Mouse (Mus musculus): ENCODE measurements around the gene Dnajc22. TPM values are rescaled to one million over a fixed set of nuclear protein-coding genes. Genes with fewer than 3 reads are reported as not detected.

Dnajc22 gene
- polyA plus RNA-seq, 1 experiment, result 5.8 TPM

DNA sequence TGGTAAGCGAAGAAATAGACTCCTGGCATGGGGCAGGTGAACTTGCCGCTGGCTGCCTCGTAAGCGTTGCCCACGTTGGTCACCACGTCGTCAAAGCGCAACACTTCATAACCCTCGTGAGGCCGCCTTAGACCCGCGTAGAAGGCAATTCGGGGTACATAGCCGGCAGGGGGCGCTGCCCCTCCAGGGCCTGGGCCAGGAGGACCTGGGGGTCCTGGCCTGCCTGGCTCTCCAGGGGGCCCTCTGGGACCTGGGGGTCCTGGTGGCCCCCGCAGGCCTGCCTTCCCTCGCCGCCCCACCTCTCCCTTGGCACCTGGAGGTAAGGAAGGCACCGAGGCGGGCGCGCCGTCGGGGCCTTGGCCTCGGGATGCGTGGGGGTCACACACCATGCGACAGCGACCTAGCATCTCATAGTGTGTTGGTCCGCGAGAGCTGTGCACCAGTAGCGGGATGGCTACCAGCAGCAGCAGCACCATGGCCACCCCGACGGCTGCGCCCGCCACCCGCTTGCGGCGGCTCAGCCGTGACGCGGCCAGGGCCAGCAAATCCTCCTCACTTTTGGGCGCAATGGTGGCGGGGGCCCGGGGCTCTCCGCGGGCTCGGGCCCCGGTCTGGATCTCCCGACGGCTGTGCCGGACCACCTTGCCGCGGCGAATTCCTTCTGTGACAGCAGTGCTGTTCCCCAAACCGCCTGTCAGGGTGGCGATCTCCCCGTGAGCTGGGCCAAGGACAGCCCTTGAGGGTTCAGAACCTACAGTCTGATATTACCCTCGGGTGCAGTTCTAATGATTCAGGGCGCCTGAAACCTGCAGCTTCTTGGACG, 5.5 kb upstream of the Dnajc22 start, which contains the start of gene C1ql4:
C1ql4 (minus strand) TSS at position 565 of the 823 bp plus-strand sequence.
- DNase-seq (ENCODE audit: low read depth), result no peak

DNA sequence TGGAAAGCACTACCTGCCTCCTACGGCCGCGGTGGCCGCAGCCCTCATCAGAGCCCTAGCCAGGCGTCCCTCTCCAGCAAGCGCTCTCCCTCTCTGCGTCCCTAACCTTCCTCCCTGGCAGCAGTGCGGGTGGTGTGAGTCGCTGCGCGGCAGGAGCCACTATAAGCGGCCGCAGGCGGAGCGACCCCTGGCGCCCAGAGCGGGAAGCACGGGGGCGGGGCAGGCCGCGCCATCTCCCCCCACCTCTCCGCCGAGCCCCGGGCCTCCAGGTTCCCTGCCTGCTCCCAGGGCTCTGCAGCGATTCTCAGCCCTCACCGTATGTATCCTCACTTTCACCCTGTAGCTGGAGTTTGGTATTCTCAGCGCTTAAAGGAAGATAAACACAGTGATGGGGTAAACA, 4.7 kb upstream of the Dnajc22 start:
- DNase-seq (ENCODE audit: low read depth), result no peak

DNA sequence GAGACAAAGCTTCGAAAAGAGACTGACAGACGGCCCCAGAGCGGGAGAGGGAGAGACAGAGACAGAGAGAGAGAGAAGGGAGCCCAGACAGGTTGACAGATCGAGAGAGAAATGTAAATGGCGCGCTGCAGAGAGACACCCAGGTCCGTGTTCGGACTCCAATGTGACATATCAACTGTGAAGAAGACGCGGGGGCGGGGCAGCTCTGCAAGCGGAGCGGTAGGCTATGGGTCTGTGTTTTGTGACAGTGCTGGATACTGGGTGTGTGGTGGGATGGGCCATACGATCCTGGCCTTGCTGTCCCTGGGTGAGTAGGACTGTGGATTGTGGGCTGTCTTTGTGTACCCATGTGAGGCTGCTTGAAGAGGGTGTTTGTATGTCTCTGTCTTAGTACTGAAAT, 3.9 kb upstream of the Dnajc22 start:
- no peak for DNase-seq (ENCODE audit: low read depth)

- DNase-seq (ENCODE audit: low read depth), result no peak
Measured at GRCm38 (mm10) chr15:99093291-99094258, 605 bp downstream of the Dnajc22 start.

DNA sequence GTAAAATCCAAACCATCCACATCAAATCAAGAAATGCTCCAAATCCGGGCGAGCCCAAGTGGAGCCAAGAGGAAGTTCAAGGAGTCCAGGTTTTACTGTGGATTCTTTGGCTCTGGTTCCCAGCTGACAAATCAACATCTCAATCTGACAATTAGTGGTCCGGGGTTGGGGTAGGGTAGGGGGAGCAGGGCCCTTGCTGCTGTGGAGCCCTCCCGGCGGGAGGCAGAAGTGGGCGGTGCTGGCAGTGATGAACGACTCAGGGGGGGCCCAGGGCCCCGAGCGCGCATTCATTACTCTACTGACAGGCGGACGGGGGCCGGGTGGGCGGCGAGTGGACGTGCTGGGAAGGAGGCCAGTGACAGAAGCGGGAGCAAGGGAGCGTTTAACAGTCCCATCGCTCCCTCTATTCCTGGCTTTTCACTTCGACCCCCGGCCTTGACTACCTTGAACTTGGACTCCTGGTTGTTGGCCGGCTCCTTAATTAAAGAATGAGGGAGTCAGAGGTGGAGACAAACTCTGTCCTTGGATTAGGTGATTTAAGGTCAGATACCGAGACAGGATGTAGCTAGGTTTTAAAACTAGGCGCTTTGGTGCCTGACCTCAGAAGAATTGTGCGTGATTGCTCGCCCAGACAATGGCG, 1.8 kb downstream of the Dnajc22 start:
- no peak for DNase-seq (ENCODE audit: low read depth)

- DNase-seq (ENCODE audit: low read depth), result no peak
Measured at GRCm38 (mm10) chr15:99095356-99095755, 2.4 kb downstream of the Dnajc22 start.

- no peak for DNase-seq (ENCODE audit: low read depth)
Measured at GRCm38 (mm10) chr15:99096061-99096793, 3.3 kb downstream of the Dnajc22 start.

GRCm38 (mm10) chr15:99096831-99097500, 4.0 kb downstream of the Dnajc22 start:
- no peak for DNase-seq (ENCODE audit: low read depth)

GRCm38 (mm10) chr15:99097840-99098492, 5.0 kb downstream of the Dnajc22 start:
- no peak for DNase-seq (ENCODE audit: low read depth)

GRCm38 (mm10) chr15:99098493-99098861, 5.5 kb downstream of the Dnajc22 start:
- DNase-seq (ENCODE audit: low read depth), result no peak

DNA sequence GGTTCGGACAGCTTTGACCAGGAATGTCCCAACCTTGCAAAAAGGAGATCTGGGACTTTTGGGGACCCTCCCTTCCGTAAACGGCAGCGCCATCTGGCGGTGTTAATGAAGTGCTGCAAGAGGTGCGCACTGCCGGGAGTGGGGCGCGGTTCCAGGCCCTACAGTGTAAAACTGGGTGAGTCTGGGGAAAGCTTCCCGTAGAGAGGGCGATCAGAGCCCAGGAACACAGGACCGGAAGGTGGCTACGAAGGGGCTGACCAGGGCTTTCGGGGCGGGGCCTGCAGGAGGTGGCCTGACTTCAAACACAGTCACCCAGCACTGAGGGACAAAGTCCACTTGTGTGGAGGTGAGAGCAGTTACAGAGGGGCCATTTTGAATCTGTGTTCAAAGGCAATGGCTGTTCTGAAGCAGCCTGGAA, 6.2 kb downstream of the Dnajc22 start:
- no peak for DNase-seq (ENCODE audit: low read depth)

GRCm38 (mm10) chr15:99099984-99100383, 7.0 kb downstream of the Dnajc22 start:
- DNase-seq (ENCODE audit: low read depth), result no peak

GRCm38 (mm10) chr15:99105238-99105637, 12.3 kb downstream of the Dnajc22 start:
- DNase-seq (ENCODE audit: low read depth), result no peak

DNA sequence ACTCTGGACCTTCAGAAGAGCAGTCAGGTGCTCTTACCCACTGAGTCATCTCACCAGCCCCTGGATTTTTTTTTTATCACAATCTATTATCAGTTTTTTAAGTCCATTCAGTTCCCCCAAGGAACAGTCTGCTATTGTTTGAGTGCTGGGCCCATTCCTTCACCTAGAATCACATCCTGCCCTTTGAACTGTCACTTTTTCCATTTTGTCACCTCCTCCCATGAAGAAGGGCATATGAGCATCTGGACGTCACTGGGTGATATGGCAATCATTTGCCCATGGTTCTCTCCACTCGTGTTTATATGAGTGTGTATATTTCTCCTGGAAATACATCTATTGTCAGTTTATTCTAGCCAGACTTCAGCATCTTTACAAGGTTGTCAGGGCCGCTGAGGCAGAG, 14.9 kb downstream of the Dnajc22 start:
- DNase-seq (ENCODE audit: low read depth), result no peak

- no peak for DNase-seq (ENCODE audit: low read depth)
Measured at GRCm38 (mm10) chr15:99111139-99111538, 18.2 kb downstream of the Dnajc22 start.

- no peak for DNase-seq (ENCODE audit: low read depth)
Measured at GRCm38 (mm10) chr15:99111809-99112208, 18.8 kb downstream of the Dnajc22 start.

DNA sequence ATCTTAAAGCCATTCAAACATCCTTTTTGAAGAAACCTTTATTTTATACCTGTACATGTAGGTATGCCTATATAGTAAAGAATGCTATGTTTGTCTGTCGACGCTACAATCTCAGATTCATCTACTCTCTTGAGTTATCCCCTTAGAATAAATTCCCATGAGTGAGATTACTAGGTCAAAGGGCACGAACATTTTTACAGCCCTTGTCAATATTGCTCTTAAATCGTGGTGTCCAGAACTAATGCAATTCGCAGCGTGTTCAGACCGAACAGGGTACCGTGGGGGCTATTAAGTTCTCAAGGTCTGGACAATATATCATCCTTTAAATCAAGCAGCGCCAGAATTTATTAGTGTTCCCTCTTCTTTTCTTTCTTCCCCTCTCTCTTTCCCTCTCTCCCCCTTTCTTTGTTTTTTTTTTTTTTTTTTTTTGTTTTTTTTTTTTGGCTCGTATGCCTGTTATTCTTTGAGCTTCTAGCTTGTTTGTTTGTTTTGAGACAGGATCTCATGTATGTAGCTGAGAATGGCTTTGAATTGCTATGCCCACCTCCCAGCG, 19.9 kb downstream of the Dnajc22 start:
- no peak for DNase-seq (ENCODE audit: low read depth)

DNA sequence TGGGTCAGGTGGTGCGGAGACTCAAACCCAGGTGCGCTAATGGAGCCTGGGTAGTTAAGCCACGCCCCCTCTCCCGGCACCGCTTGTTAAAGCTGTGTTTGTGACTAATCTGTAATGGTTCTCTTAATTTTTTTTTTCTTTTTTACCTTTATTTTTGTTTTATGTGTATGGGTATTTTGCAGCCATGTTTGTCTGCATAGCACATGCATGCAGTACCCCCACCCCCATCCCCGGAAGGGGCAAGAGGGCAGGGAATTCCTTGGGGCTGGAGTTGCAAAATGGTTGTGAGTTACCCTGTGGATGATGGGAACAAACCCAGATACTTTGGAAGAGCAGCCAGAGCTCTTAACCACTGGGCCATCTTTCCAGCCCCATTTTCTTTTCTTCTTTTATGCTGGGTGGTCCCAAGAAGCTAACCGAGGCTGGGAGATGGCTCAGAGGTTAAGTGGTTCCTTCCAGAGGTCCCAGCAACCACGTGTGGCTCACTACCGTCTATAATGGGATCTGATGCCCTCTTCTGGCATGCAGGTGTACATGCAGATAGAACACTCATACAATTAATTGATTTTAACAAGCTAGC, 20.5 kb downstream of the Dnajc22 start:
- DNase-seq (ENCODE audit: low read depth), result no peak

- no peak for DNase-seq (ENCODE audit: low read depth)
Measured at GRCm38 (mm10) chr15:99114312-99115064, 21.5 kb downstream of the Dnajc22 start.
